Mouse (Mus musculus): ENCODE data around the gene 5730455P16Rik. TPM values are rescaled to one million over a fixed set of nuclear protein-coding genes. Genes with fewer than 3 reads are reported as not detected.
"Not testable (repeated sequence)": the region's sequence is repeated elsewhere in the genome, so short reads cannot be mapped to it uniquely, and the experiment has no call there.

5730455P16Rik gene
- polyA plus RNA-seq, 1 experiment from 2014 or later = 14.7 TPM

DNA sequence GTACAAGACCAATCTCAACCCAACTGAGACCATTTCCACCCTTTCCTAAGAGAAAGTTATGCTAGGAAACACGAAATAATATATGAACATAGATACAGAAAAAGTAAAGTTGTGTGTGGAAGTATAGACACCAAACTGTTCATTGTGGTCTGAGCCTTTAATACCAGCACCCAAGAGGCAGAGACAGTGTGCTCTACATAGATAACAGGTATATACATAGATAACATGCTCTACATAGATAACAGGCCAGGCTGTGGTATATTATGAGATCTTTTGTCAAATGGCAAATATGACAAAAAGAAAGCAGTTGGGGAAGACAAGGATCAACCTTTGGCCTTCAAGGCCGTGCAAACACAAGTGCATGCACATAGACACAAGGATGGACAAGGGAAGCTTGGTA is 32.5 kb upstream of the 5730455P16Rik start:
- Histone ChIP-seq H3K36me3 (ENCODE audit: control insufficient read depth, insufficient read depth) (peaks cover 37% of the 10 kb centered on the region), H3K9ac (ENCODE audit: low read length) (no peak overlapping the region)
- 93% methylated on average over 2 of the region's 2 CpGs for WGBS

DNA sequence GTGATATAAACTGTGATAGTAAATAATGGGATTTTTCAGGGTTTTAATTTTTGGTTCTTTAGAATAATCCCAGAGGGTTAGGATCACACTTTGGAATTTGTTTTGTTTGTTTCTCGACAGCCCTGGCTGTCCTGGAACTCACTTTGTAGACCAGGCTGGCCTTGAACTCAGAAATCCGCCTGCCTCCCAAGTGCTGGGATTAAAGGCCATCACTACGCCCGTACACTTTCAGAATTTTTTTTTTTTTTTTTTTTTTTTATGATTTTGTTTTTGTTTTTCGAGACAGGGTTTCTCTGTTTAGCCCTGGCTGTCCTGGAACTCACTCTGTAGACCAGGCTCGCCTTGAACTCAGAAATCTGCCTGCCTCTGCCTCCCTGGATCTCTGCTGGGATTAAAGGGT is 30.0 kb upstream of the 5730455P16Rik start:
- not testable (repeated sequence) for H3K9me3 ChIP-seq (replicated peaks; ENCODE audit: control insufficient read depth, low read length); ATAC-seq (replicated peaks; ENCODE audit: extremely low read depth, insufficient read depth, low FRiP score); H3K4me2 ChIP-seq (ENCODE audit: low read depth, low read length); H3K27ac ChIP-seq (ENCODE audit: low read length); H3K9ac ChIP-seq (ENCODE audit: low read length); H3K4me3 ChIP-seq (ENCODE audit: low read length); H3K27me3 ChIP-seq (ENCODE audit: control insufficient read depth, insufficient read depth, low read length); H3K4me1 ChIP-seq (ENCODE audit: control insufficient read depth, insufficient read depth, low read length)
- peaks cover 34% of the 10 kb centered on the region for H3K36me3 ChIP-seq (ENCODE audit: control insufficient read depth, insufficient read depth)
- 97% methylated on average over 6 of the region's 6 CpGs for WGBS

More for the DNA sequence above, 32.5 kb upstream of the 5730455P16Rik start:
- Histone ChIP-seq H3K9me3 (replicated peaks; ENCODE audit: control insufficient read depth, low read length) (no peaks in the 10 kb centered on the region), H3K27ac (ENCODE audit: low read length) (no peak overlapping the region), H3K4me3 (ENCODE audit: low read length) (no peak overlapping the region), H3K27me3 (ENCODE audit: control insufficient read depth, insufficient read depth, low read length) (no peaks in the 10 kb centered on the region), H3K4me1 (ENCODE audit: control insufficient read depth, insufficient read depth, low read length) (no peaks in the 10 kb centered on the region), H3K4me2 (ENCODE audit: low read depth, low read length) (no peak overlapping the region)
- ATAC-seq (replicated peaks; ENCODE audit: extremely low read depth, insufficient read depth, low FRiP score) = no peak

DNA sequence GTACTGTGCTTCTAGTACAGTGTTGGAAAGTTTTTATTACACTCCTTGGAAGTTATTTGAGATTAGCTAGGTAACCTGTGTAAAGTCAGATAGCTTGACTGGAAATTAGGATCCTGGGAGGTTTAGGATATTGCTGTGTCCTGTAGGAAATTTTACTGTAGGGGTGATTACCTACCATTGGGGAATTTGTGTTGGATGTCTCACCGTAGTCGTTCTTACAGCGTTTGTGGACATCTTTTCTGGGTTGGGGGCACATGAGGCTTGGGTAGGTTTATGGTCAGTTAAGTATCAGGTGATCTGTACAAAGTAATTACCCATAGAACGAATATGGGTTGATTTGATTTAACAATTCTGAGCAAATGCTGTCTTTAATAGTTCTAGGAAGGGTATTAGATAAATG is 18.8 kb upstream of the 5730455P16Rik start:
- H3K27ac ChIP-seq (ENCODE audit: low read length) = no peak overlapping the region
- H3K4me2 ChIP-seq (ENCODE audit: low read depth, low read length) = no peak overlapping the region
- WGBS = 91% methylated on average over 4 of the region's 4 CpGs
- H3K9me3 ChIP-seq (replicated peaks; ENCODE audit: control insufficient read depth, low read length) = no peaks in the 10 kb centered on the region
- H3K36me3 ChIP-seq (ENCODE audit: control insufficient read depth, insufficient read depth) = peaks cover 40% of the 10 kb centered on the region
- no peaks in the 10 kb centered on the region for H3K27me3 ChIP-seq (ENCODE audit: control insufficient read depth, insufficient read depth, low read length)
- no peak for ATAC-seq (replicated peaks; ENCODE audit: extremely low read depth, insufficient read depth, low FRiP score)
- H3K9ac ChIP-seq (ENCODE audit: low read length) = no peak overlapping the region
- H3K4me3 ChIP-seq (ENCODE audit: low read length) = no peak overlapping the region
- H3K4me1 ChIP-seq (ENCODE audit: control insufficient read depth, insufficient read depth, low read length) = no peaks in the 10 kb centered on the region

DNA sequence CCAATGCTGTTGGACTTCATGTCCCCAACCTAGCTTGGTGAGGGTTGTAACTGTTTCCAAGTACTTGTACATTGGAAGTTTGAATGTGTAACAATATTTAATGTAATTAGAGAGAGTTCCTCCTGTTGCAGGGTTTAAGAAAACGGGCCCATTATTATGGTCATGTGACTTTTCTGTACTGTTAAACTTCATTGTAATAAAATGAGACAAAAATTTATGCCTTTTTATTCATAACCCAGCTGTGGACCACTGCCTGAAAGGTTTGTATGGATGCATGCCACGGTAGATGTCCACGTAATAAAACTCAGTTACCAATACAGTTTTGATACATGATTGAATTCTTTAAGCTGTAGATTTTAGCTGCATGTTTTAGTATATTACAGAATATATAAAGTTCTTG is 18.1 kb upstream of the 5730455P16Rik start:
- 91% methylated on average over 3 of the region's 3 CpGs for WGBS
- ATAC-seq (replicated peaks; ENCODE audit: extremely low read depth, insufficient read depth, low FRiP score) = no peak
- H3K36me3 ChIP-seq (ENCODE audit: control insufficient read depth, insufficient read depth) = peaks cover 45% of the 10 kb centered on the region
- H3K4me1 ChIP-seq (ENCODE audit: control insufficient read depth, insufficient read depth, low read length) = no peaks in the 10 kb centered on the region
- no peak overlapping the region for H3K4me3 ChIP-seq (ENCODE audit: low read length)
- H3K27me3 ChIP-seq (ENCODE audit: control insufficient read depth, insufficient read depth, low read length) = no peaks in the 10 kb centered on the region
- H3K27ac ChIP-seq (ENCODE audit: low read length) = no peak overlapping the region
- H3K4me2 ChIP-seq (ENCODE audit: low read depth, low read length) = no peak overlapping the region
- H3K9me3 ChIP-seq (replicated peaks; ENCODE audit: control insufficient read depth, low read length) = no peaks in the 10 kb centered on the region
- no peak overlapping the region for H3K9ac ChIP-seq (ENCODE audit: low read length)

DNA sequence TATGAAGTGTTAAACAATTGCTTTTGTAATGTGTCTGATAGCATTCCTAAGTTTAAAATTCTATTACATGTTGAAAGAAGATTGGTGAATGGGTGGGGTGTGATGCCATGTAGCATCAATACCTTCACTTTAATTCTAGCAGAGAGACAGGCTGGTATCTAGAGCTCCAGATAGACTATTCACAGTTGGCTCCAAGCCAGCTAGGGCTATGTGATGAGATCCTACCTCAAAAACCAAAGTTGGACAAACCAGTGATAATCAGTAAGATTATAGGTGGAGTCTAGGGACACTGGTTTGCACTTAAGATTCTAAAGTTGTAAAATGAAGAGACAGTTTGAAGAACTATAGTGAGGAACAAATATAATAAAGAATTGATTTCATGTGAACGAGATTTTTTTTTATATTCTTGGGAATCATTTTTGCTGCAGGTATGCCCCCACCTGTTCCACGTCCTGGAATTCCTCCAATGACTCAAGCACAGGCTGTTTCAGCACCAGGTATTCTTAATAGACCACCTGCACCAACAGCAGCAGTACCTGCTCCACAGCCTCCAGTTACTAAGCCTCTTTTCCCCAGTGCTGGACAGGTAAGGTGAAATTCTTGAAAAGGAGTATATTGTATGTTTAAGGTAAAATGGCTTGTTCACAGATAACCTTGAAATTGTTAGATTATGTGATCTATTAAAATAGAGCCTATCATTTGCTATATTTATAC is 13.7 kb upstream of the 5730455P16Rik start:
- 85% methylated on average over 2 of the region's 2 CpGs for WGBS
- ATAC-seq (replicated peaks; ENCODE audit: extremely low read depth, insufficient read depth, low FRiP score) = no peak
- Histone ChIP-seq H3K4me3 (ENCODE audit: low read length) (no peak overlapping the region), H3K36me3 (ENCODE audit: control insufficient read depth, insufficient read depth) (peaks cover 53% of the 10 kb centered on the region), H3K9me3 (replicated peaks; ENCODE audit: control insufficient read depth, low read length) (no peaks in the 10 kb centered on the region), H3K9ac (ENCODE audit: low read length) (no peak overlapping the region), H3K27ac (ENCODE audit: low read length) (no peak overlapping the region), H3K4me1 (ENCODE audit: control insufficient read depth, insufficient read depth, low read length) (peaks cover 6% of the 10 kb centered on the region; the same call in 1 of the 2 replicates), H3K27me3 (ENCODE audit: control insufficient read depth, insufficient read depth, low read length) (no peaks in the 10 kb centered on the region), H3K4me2 (ENCODE audit: low read depth, low read length) (no peak overlapping the region)

DNA sequence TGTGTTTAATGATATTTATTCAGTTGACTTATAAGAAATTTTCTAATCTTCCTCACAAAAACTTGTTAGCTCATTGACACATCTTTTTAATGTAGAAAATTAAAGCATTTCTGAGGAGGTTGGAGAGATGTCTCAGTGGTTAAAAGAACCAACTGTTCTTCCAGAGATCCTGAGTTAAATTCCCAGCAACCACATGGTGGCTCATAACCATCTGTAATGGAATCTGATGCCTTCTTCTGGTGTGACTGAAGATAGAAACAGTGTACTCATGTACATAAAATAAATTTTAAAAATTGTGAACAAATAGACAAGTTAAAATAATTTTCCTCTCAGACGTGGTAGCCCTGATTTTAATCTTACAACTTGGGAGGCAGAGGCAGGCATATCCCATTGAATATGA is 12.1 kb upstream of the 5730455P16Rik start:
- Histone ChIP-seq H3K4me3 (ENCODE audit: low read length) (no peak overlapping the region), H3K4me2 (ENCODE audit: low read depth, low read length) (no peak overlapping the region), H3K27me3 (ENCODE audit: control insufficient read depth, insufficient read depth, low read length) (no peaks in the 10 kb centered on the region), H3K9me3 (replicated peaks; ENCODE audit: control insufficient read depth, low read length) (no peaks in the 10 kb centered on the region), H3K9ac (ENCODE audit: low read length) (no peak overlapping the region), H3K4me1 (ENCODE audit: control insufficient read depth, insufficient read depth, low read length) (peaks cover 22% of the 10 kb centered on the region), H3K27ac (ENCODE audit: low read length) (no peak overlapping the region), H3K36me3 (ENCODE audit: control insufficient read depth, insufficient read depth) (peaks cover 48% of the 10 kb centered on the region)
- 85% methylated on average over 1 of the region's 1 CpGs for WGBS
- ATAC-seq (replicated peaks; ENCODE audit: extremely low read depth, insufficient read depth, low FRiP score) = no peak

DNA sequence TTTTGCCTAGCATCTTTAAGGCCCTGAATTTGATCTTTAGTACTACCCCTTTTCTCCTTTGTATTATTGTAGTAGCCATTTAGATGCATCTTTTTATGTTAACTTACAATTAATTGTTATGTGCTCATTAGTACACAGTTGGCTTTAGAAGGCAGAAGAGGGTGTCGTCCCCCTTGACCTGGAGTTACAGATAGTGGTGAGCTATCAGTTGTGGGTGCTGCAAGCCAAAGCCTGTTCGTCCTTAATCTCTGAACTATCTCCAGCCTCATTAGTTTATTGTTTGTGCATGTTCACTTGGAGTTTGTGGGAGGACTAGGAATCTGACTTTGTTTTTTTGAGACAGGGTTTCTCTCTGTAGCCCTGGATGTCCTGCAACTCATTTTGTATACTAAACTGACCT is 9.0 kb upstream of the 5730455P16Rik start:
- Histone ChIP-seq H3K9ac (ENCODE audit: low read length) (no peak overlapping the region), H3K9me3 (replicated peaks; ENCODE audit: control insufficient read depth, low read length) (no peaks in the 10 kb centered on the region), H3K4me3 (ENCODE audit: low read length) (no peak overlapping the region), H3K4me2 (ENCODE audit: low read depth, low read length) (0 out of 2 replicates have a peak overlapping the region, but pooled peaks have one; percentile 3), H3K36me3 (ENCODE audit: control insufficient read depth, insufficient read depth) (peaks cover 32% of the 10 kb centered on the region), H3K4me1 (ENCODE audit: control insufficient read depth, insufficient read depth, low read length) (peaks cover 29% of the 10 kb centered on the region), H3K27ac (ENCODE audit: low read length) (no peak overlapping the region), H3K27me3 (ENCODE audit: control insufficient read depth, insufficient read depth, low read length) (no peaks in the 10 kb centered on the region)
- WGBS = 39% methylated on average over 2 of the region's 2 CpGs
- ATAC-seq (replicated peaks; ENCODE audit: extremely low read depth, insufficient read depth, low FRiP score) = no peak

DNA sequence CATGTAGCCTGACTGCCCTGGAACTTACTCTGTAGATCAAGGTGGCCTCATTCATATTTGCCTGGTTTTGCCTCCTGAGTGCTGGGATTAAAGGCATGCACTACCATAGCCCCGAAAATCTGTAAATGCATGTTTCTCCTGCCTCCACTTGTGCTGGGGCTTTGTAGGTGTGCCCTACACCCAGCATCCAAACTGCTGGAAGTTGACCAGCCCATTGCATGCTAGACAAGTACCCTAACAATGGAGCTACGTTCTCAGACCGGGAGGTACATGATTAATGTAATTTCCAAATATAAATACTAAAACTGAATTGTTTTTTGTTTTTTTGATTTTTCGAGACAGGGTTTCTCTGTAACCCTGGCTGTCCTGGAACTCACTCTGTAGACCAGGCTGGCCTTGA is 7.2 kb upstream of the 5730455P16Rik start:
- Histone ChIP-seq H3K27ac (ENCODE audit: low read length) (no peak overlapping the region), H3K27me3 (ENCODE audit: control insufficient read depth, insufficient read depth, low read length) (no peaks in the 10 kb centered on the region), H3K4me1 (ENCODE audit: control insufficient read depth, insufficient read depth, low read length) (peaks cover 29% of the 10 kb centered on the region), H3K4me3 (ENCODE audit: low read length) (peak overlapping the region; percentile 58), H3K4me2 (ENCODE audit: low read depth, low read length) (peak overlapping the region; percentile 76), H3K36me3 (ENCODE audit: control insufficient read depth, insufficient read depth) (peaks cover 26% of the 10 kb centered on the region), H3K9me3 (replicated peaks; ENCODE audit: control insufficient read depth, low read length) (no peaks in the 10 kb centered on the region), H3K9ac (ENCODE audit: low read length) (peak overlapping the region; percentile 57)
- ATAC-seq (replicated peaks; ENCODE audit: extremely low read depth, insufficient read depth, low FRiP score) = no peak
- WGBS = 37% methylated on average over 4 of the region's 4 CpGs

DNA sequence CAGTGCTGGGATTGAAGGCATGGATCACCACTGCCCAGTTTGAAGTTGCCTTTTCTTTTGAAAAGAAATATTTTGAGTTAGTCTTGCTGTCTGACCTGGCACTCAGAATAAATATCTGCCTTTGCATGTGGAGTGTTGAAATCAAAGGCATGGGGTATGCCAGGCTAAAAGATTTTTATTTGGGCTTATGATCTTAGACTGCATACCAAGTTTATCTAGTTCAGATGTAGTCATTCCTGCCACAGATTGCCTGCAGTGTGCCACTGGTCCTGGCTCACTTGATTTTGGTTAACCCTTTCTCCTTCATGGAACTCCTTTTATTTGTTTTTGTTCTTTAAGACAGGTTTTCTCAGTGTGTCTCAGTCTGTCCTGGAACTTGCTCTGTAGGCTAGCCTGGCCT is 6.6 kb upstream of the 5730455P16Rik start:
- Histone ChIP-seq H3K4me1 (ENCODE audit: control insufficient read depth, insufficient read depth, low read length) (peaks cover 29% of the 10 kb centered on the region), H3K9ac (ENCODE audit: low read length) (peak overlapping the region; percentile 57), H3K27me3 (ENCODE audit: control insufficient read depth, insufficient read depth, low read length) (no peaks in the 10 kb centered on the region), H3K4me2 (ENCODE audit: low read depth, low read length) (peak overlapping the region; percentile 76), H3K36me3 (ENCODE audit: control insufficient read depth, insufficient read depth) (peaks cover 24% of the 10 kb centered on the region), H3K27ac (ENCODE audit: low read length) (no peak overlapping the region), H3K9me3 (replicated peaks; ENCODE audit: control insufficient read depth, low read length) (no peaks in the 10 kb centered on the region), H3K4me3 (ENCODE audit: low read length) (peak overlapping the region; percentile 58)
- no peak for ATAC-seq (replicated peaks; ENCODE audit: extremely low read depth, insufficient read depth, low FRiP score)

Measured in heart, embryonic 16.5 days (tissue).